Mouse (Mus musculus): ENCODE measurements at regions not wholly inside any gene's neighbourhood (a gene's known extent, or its start where the extent isn't known, plus 50 kb on each side); places are given as distances from the start of the nearest gene placed in this dataset.
A peak's percentile ranks its signal among the peaks of the same experiment; 100 is the strongest.

DNA sequence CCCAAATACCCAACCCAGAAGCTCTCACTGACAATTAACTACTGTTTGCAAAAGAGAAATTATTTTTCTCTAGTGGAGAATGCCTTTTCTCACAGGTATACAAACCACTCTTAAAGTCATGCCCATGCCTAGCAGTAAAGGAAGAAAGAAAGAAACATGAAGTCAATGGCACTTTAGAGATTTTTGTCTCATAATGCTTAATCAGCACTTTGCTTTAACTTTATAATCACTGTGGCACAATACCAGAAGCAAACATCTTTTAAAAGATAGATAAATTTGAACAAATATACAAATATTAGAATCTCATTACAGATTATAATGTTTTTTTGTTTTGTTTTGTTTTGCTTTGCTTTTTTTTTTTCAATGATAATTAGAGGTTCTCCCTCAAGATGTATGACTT lies 270.6 kb upstream of the 1700009N14Rik start:
- intact Hi-C loops (cut with DNase I) = no loop called here
- no peak for DNase-seq (ENCODE audit: extremely low spot score in 1 of 2, low spot score in 2 of 2)

DNA sequence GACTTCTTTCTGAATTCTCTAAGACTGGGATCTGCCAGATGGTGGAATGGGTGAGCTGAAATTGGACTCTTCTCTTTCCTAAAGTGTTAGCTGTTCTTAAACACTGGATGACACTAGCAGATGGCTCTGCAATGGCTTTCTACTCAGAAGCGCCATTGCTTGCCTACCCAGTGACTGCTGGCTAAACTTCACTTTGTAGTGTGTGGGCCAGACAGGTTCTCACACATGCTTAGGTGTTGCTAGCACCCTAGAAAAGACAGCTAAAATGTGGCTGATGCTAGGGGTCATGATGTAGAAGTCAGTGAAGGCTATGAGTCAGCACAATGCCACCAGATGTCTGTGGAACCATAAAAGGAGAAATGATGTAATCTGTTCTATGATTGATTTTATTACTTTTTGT lies 264.4 kb upstream of the 1700009N14Rik start:
- intact Hi-C loops (cut with DNase I) = no loop called here
- no peak for DNase-seq (ENCODE audit: extremely low spot score in 1 of 2, low spot score in 2 of 2)

GRCm38 (mm10) chr4:39199152-39199551 lies 250.9 kb upstream of the 1700009N14Rik start:
- intact Hi-C loops (cut with DNase I) = no loop called here
- peak; percentile 17 to 42 for DNase-seq (ENCODE audit: extremely low spot score in 1 of 2, low spot score in 2 of 2)

DNA sequence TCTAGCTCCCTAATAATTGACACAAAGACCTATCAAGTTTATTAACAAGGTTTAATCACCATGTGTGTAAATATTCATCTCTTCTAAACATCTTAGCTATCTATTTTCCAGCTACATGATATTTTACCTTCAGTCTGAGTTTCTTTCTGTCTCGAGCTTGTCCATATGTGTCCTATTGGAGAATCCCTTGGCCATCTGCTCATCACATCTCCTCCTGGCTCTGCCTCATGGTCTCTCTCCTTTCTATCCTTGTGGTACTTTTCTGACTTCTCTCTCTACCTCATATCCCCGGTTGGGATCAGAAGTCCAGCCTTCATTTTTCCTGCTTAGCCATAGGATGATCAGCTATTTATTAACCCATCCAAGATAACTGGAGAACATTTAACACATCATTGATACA lies 239.5 kb upstream of the 1700009N14Rik start:
- no peak for DNase-seq (ENCODE audit: extremely low spot score in 1 of 2, low spot score in 2 of 2)
- intact Hi-C loops (cut with DNase I) = no loop called here
